Mouse (Mus musculus) liver, embryonic 14.5 days (tissue): ENCODE data around the gene Uts2b. TPM values are rescaled to one million over a fixed set of nuclear protein-coding genes. Genes with fewer than 3 reads are reported as not detected.

ENCODE experiments used
- ATAC-seq: fragments of 200-750 bp; cut with Nextera tagmentation; 2 replicates; pipeline ENCODE4 v1.8.0; 2017; ENCODE audit warnings: moderate number of reproducible peaks, mild to moderate bottlenecking, moderate library complexity; ENCODE audit not compliant: insufficient read depth
- DNase-seq, 3 experiments: peaks; one replicate each; pipeline ENCODE4 v3.0.0-alpha.2; 2012 to 2013; ENCODE audit warnings: low read depth in 3 of 3, low spot score in 3 of 3
- H3K27ac ChIP-seq: fragments of 300-500 bp; sonication (generic); 2 replicates; pipeline ENCODE4 v1.5.1; 2014; ENCODE audit warnings: moderate library complexity, mild to moderate bottlenecking, control low read depth, inconsistent platforms
- H3K27me3 ChIP-seq: fragments of 300-500 bp; sonication (generic); 2 replicates; pipeline ENCODE4 v1.6.1; 2014; ENCODE audit warnings: mild to moderate bottlenecking, low read length, moderate library complexity; ENCODE audit not compliant: control insufficient read depth, insufficient read depth
- H3K36me3 ChIP-seq: fragments of 300-500 bp; sonication (generic); replicated peaks from 2 replicates; pipeline ENCODE4 v1.6.1; 2014; ENCODE audit warnings: low read depth; ENCODE audit not compliant: control insufficient read depth, insufficient read depth
- H3K4me1 ChIP-seq, 2 experiments: fragments of 200-500 bp in 1 of 2; fragments of 300-500 bp in 1 of 2; sonication (generic) in 1 of 2; replicated peaks; 2 replicates each; pipeline ENCODE4 v1.6.1; 2012 to 2014; ENCODE audit warnings: antibody characterized with exemption in 1 of 2, inconsistent platforms in 1 of 2, low read length in 1 of 2; ENCODE audit not compliant: control insufficient read depth in 2 of 2, insufficient read depth in 2 of 2
- H3K4me2 ChIP-seq: fragments of 300-500 bp; sonication (generic); 2 replicates; pipeline ENCODE4 v1.6.1; 2014; ENCODE audit warnings: low read depth, mild to moderate bottlenecking, control low read depth, moderate library complexity
- H3K4me3 ChIP-seq, 2 experiments: fragments of 200-500 bp in 1 of 2; fragments of 300-500 bp in 1 of 2; sonication (generic) in 1 of 2; 2 replicates each; pipeline ENCODE4 v1.5.1; 2012 to 2014; ENCODE audit warnings: low read depth in 2 of 2, low read length in 2 of 2, mild to moderate bottlenecking in 2 of 2, control low read depth in 1 of 2, inconsistent platforms in 1 of 2, moderate library complexity in 1 of 2; ENCODE audit not compliant: insufficient read depth in 1 of 2
- H3K9ac ChIP-seq: fragments of 300-500 bp; sonication (generic); replicated peaks from 2 replicates; pipeline ENCODE4 v1.6.1; 2014; ENCODE audit warnings: mild to moderate bottlenecking, control low read depth, moderate library complexity
- H3K9me3 ChIP-seq: fragments of 300-500 bp; sonication (generic); 2 replicates; pipeline ENCODE4 v1.6.1; 2016; ENCODE audit warnings: low read length, mixed read lengths; ENCODE audit not compliant: control insufficient read depth
- CTCF ChIP-seq: IDR thresholded peaks from 2 replicates; pipeline ENCODE4 v1.5.1; 2016; ENCODE audit warnings: antibody characterized with exemption, low read depth, control low read depth
- EP300 ChIP-seq: IDR thresholded peaks from 2 replicates; pipeline ENCODE4 v1.6.1; 2016; ENCODE audit warnings: antibody characterized with exemption, low read depth
- WGBS: fragments of 180-500 bp; shearing (Covaris S2); extraction: QIAGEN DNeasy Blood & Tissue Kit; methylation state at CpG from one replicate; pipeline ENCODE4 v1.1.7; 2014; ENCODE audit not compliant: insufficient replicate concordance; 5-methylcytosine and 5-hydroxymethylcytosine counted together
- polyA plus RNA-seq, 2 experiments: library from polyadenylated mRNA; depleted of rRNA in 1 of 2; stranded (reverse) in 1 of 2; unstranded in 1 of 2; fragments of >200 nt; fragmentation: Nextera tagmentation in 1 of 2; extraction: Ambion mirVana in 1 of 2; gene quantifications; 2 replicates each; pipeline versions ENCODE4 v1.2.1 to v1.2.3; 2012 to 2014

Gene Uts2b
- polyA plus RNA-seq, 2 experiments, result not detected

DNA sequence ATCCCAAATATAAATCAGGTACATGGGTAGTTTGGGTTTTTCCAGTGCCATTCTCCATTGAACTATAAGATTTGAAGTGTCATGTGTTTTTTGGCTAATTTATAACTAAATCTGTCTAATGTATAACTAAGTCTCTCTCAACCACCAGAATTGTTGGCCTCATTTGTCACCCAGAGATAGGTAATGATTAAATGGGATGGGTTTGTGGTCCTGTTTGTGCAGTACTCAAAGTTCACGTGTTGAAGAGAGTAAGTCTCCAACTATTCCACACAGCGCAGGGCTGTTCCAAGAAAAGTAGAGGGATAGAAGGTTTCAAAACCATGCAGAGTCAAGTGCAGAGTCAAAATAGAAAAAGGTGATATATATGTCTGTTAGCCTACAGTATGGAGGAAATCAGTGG is 5.3 kb upstream of the Uts2b start:
- no peak overlapping the region for H3K4me3 ChIP-seq
- H3K9ac ChIP-seq, result no peak overlapping the region
- WGBS, result 70% methylated on average over 2 of the region's 2 CpGs
- no peak overlapping the region for H3K4me2 ChIP-seq
- no peaks in the 10 kb centered on the region; a peak in 1 of 4 replicates for H3K4me1 ChIP-seq
- DNase-seq (peak in 1 of 3 experiments; percentile 17), ATAC-seq (peak; percentile 56; the same call in 1 of the 2 replicates)
- no peaks in the 10 kb centered on the region for H3K36me3 ChIP-seq
- no peaks in the 10 kb centered on the region for H3K9me3 ChIP-seq
- TF ChIP-seq CTCF, result no peak
- no peak for TF ChIP-seq EP300
- H3K27me3 ChIP-seq, result no peaks in the 10 kb centered on the region
- no peak overlapping the region for H3K27ac ChIP-seq

DNA sequence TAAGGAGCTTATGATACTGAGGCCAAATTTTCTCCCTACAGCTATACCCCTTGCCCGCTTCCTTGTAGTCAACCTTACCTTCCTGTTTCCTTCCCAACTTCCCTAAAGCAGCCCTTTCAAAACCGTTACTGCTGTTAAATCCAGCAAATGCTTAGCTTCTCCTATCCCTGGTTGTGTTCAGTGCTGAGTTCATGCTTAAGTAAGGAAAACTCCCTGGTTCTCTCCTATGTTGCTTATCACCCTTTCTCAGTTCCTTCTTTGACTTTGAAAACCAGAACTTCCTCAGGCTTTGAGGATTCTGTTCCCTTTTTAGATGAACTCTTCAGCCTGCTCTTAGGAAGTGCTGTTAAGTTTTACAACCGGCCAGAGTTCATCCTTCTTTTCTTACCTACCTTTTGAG is 4.1 kb upstream of the Uts2b start:
- no peak for ATAC-seq
- Histone ChIP-seq H3K36me3 (no peaks in the 10 kb centered on the region), H3K27ac (no peak overlapping the region)

DNA sequence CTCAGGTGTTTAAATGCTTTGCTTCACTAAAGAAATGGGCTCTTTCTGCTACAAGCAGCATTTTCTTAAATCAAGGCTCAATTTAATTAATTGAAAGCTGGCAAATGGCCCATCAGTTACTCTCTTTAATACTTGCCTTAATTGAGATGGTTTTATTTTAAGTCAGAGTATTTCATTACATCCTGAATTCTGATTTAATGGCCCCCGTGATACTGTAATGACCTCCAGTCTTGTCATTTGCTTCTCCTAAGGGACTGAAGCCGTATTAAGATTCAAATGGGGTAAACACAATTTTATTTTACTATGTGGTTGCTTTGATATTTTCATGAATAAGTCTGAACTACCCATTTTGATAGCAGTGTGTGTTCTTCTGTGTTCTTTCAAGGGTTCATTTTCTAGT is 661 bp upstream of the Uts2b start:
- Histone ChIP-seq H3K9ac (no peak overlapping the region), H3K27me3 (no peaks in the 10 kb centered on the region), H3K9me3 (no peaks in the 10 kb centered on the region), H3K36me3 (no peaks in the 10 kb centered on the region), H3K4me1 (no peaks in the 10 kb centered on the region), H3K4me3 (no peak overlapping the region), H3K4me2 (no peak overlapping the region), H3K27ac (no peak overlapping the region)
- ATAC-seq (no peak), DNase-seq (no peak)
- WGBS, result 60% methylated on average over 2 of the region's 2 CpGs
- TF ChIP-seq EP300 (no peak), CTCF (no peak)

More for the DNA sequence above, 4.1 kb upstream of the Uts2b start:
- Histone ChIP-seq H3K4me2 (no peak overlapping the region), H3K4me3 (no peak overlapping the region), H3K27me3 (no peaks in the 10 kb centered on the region), H3K4me1 (no peaks in the 10 kb centered on the region; a peak in 1 of 4 replicates), H3K9ac (no peak overlapping the region), H3K9me3 (no peaks in the 10 kb centered on the region)
- no peak for DNase-seq
- TF ChIP-seq CTCF, result no peak
- no peak for TF ChIP-seq EP300
- WGBS, result 11% methylated on average over 3 of the region's 3 CpGs

DNA sequence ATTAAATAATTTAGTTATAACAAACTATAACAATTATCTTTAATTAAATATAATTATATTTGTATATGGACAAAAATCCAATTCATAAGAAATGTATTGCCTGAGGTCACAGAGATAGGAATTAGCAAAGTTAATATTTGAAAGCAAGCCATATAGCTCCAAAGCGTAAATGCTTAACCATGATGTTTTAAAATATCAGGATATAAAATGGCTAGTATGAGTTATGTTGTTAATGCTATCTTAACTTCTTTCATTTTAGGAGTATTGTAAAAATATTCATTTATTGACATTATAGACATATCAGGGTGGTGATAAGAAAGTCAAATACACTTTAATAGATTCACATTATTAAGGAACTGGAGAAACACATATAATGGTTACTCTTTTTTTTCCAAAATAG is 10.0 kb downstream of the Uts2b start:
- ATAC-seq, result no peak
- no peak overlapping the region for H3K4me2 ChIP-seq
- no peak overlapping the region for H3K9ac ChIP-seq
- 69% methylated on average over 1 of the region's 1 CpGs for WGBS
- no peak overlapping the region for H3K4me3 ChIP-seq
- DNase-seq, result no peak
- no peaks in the 10 kb centered on the region for H3K4me1 ChIP-seq
- no peaks in the 10 kb centered on the region for H3K9me3 ChIP-seq
- no peaks in the 10 kb centered on the region for H3K27me3 ChIP-seq
- no peak for TF ChIP-seq CTCF
- TF ChIP-seq EP300, result no peak
- H3K27ac ChIP-seq, result no peak overlapping the region
- no peaks in the 10 kb centered on the region for H3K36me3 ChIP-seq

DNA sequence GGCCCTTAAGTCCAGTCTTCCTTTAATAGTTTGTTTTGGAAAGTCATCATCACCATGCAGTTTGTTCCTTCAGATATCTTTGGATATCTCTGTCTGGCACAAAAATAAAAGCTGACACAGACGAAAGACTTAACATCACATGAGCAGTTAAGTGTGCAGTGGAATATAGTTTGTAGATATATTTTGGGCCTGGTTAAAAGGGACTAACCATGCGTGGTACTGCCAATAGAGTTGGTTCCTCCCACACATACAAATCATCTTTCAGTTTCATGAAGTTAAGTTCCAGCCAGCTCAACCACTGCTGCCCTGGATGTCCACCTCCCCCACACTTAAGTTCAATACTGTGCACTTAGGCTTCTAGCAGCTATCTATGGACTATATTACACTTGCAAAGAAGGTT is 15.6 kb downstream of the Uts2b start:
- 47% methylated on average over 2 of the region's 2 CpGs for WGBS
- no peaks in the 10 kb centered on the region for H3K9me3 ChIP-seq

More for the DNA sequence above, 15.6 kb downstream of the Uts2b start:
- ATAC-seq (no peak), DNase-seq (no peak)
- no peak overlapping the region for H3K4me2 ChIP-seq
- H3K9ac ChIP-seq, result no peak overlapping the region
- no peak overlapping the region for H3K4me3 ChIP-seq
- TF ChIP-seq CTCF (no peak), EP300 (no peak)
- H3K27ac ChIP-seq, result no peak overlapping the region
- H3K4me1 ChIP-seq, result no peaks in the 10 kb centered on the region
- H3K27me3 ChIP-seq, result no peaks in the 10 kb centered on the region
- no peaks in the 10 kb centered on the region for H3K36me3 ChIP-seq
